Mouse (Mus musculus) embryonic fibroblast, embryonic 13.5 days (primary cell): ENCODE measurements around the gene Psmc2. TPM values are rescaled to one million over a fixed set of nuclear protein-coding genes. Genes with fewer than 3 reads are reported as not detected.

Source experiments
- H3K27ac ChIP-seq: 2 replicates; pipeline ENCODE4 v1.5.1; 2012; ENCODE audit warnings: low read length, control low read depth, inconsistent platforms; ENCODE audit not compliant: insufficient read depth
- H3K4me1 ChIP-seq: 2 replicates; pipeline ENCODE4 v1.6.1; 2011; ENCODE audit warnings: low read length; ENCODE audit not compliant: control insufficient read depth, insufficient read depth
- H3K4me3 ChIP-seq: 2 replicates; pipeline ENCODE4 v1.5.1; 2011; ENCODE audit warnings: mild to moderate bottlenecking, control low read depth, low read length; ENCODE audit not compliant: insufficient read depth
- CTCF ChIP-seq: IDR thresholded peaks from 2 replicates; pipeline ENCODE4 v1.5.1; 2011; ENCODE audit warnings: mild to moderate bottlenecking, control low read depth, low read length, moderate library complexity, borderline replicate concordance; ENCODE audit not compliant: insufficient read depth
- POLR2A ChIP-seq: IDR thresholded peaks from 2 replicates; pipeline ENCODE4 v1.6.1; 2011; ENCODE audit warnings: low read depth, mild to moderate bottlenecking, control low read depth, low read length, moderate library complexity
- polyA plus RNA-seq: library from polyadenylated mRNA; stranded (reverse); fragments of >200 nt; gene quantifications from 2 replicates; pipeline ENCODE4 v1.2.4, GENCODE M21; 2011; ENCODE audit warnings: low read depth; ENCODE audit not compliant: missing spikeins, insufficient read length

Psmc2 gene
- polyA plus RNA-seq, 1 experiment: 108 TPM

DNA sequence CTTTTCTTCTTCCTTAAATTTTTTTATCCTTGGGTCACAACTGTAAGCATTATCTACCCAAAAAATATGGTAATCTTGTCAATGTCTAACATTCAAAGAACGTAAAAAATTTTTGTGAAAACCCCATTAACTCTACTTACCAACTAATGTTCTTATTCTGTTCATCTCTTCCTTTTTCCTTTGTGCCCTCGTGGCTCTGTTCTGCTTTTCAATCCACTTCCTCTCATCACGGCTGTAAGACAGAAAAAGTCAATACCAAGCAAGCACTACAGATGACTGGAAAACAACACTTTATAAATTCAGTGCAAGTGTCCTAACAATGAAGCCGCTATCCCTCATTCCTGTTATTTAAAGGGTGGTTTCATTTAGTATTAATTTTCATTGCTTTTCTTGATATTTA is 16.6 kb upstream of the Psmc2 start:
- H3K4me1 ChIP-seq: no peaks in the 10 kb centered on the region
- TF ChIP-seq CTCF: no peak
- TF ChIP-seq POLR2A: no peak
- no peak overlapping the region for H3K4me3 ChIP-seq
- H3K27ac ChIP-seq: no peak overlapping the region

GRCm38 (mm10) chr5:21769841-21770240 is 15.2 kb upstream of the Psmc2 start:
- no peak overlapping the region for H3K4me3 ChIP-seq
- TF ChIP-seq POLR2A: no peak
- TF ChIP-seq CTCF: no peak
- no peaks in the 10 kb centered on the region for H3K4me1 ChIP-seq
- no peak overlapping the region for H3K27ac ChIP-seq

- Histone ChIP-seq H3K4me1 (no peaks in the 10 kb centered on the region), H3K4me3 (no peak overlapping the region), H3K27ac (no peak overlapping the region)
- TF ChIP-seq POLR2A (no peak), CTCF (no peak)
Observed at GRCm38 (mm10) chr5:21776491-21776890, 8.6 kb upstream of the Psmc2 start.

DNA sequence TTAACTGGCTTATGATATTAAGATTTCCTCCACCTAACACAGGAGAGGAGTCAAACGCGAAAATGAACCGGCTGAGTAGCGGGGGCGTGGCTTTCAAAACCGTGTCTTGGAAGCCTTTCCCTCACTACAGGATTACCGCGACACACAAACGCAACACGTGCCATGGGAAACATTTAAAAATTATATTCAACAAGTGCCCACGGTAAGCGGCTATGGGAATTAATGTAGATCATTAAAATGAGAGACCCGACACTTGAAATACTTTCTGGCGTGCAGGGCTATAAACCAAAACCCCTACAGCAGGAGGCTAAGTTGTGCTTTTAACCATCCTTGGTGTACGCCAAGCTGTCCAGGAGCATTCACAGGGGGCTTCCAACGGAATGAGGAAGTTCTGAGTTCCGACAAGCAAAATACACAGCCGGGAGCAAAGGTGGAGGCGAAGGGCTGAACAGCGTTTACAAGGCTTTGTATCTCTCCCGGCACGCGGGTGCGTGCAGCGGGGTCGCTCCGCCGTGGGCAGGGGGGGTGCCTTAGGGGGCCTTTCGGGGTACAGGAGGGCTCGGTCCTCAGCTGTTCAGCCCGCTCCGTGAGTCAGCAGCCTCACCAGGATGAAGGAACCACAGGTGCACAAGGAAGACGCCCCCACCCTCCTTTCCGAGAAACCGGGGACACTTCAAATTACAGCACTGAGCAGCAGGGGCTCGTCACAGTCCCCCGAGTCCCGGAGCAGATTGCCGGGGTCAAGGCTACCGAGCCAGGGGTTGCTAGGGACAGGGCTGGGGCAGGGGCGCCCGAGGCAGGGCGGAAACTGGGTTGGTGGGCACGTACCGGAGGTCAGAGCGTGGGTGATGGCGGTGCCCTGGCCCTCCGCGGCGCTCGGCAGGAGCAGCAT is 676 bp upstream of the Psmc2 start:
- Histone ChIP-seq H3K4me1 (peaks cover 3% of the 10 kb centered on the region; the same call in 1 of the 2 replicates), H3K27ac (no peak overlapping the region), H3K4me3 (peak overlapping the region; percentile 79)
- TF ChIP-seq POLR2A: no peak

GRCm38 (mm10) chr5:21785776-21786175 is 693 bp downstream of the Psmc2 start:
- Histone ChIP-seq H3K4me1 (peaks cover 3% of the 10 kb centered on the region; the same call in 1 of the 2 replicates), H3K27ac (no peak overlapping the region), H3K4me3 (no peak overlapping the region)
- TF ChIP-seq CTCF (no peak), POLR2A (no peak)

- H3K27ac ChIP-seq: peak overlapping the region; percentile 76
- H3K4me1 ChIP-seq: peaks cover 3% of the 10 kb centered on the region; the same call in 1 of the 2 replicates
- TF ChIP-seq CTCF (no peak), POLR2A (peak; percentile 76)
- H3K4me3 ChIP-seq: peak overlapping the region; percentile 99
Observed at GRCm38 (mm10) chr5:21786258-21787185, 1.4 kb downstream of the Psmc2 start.

DNA sequence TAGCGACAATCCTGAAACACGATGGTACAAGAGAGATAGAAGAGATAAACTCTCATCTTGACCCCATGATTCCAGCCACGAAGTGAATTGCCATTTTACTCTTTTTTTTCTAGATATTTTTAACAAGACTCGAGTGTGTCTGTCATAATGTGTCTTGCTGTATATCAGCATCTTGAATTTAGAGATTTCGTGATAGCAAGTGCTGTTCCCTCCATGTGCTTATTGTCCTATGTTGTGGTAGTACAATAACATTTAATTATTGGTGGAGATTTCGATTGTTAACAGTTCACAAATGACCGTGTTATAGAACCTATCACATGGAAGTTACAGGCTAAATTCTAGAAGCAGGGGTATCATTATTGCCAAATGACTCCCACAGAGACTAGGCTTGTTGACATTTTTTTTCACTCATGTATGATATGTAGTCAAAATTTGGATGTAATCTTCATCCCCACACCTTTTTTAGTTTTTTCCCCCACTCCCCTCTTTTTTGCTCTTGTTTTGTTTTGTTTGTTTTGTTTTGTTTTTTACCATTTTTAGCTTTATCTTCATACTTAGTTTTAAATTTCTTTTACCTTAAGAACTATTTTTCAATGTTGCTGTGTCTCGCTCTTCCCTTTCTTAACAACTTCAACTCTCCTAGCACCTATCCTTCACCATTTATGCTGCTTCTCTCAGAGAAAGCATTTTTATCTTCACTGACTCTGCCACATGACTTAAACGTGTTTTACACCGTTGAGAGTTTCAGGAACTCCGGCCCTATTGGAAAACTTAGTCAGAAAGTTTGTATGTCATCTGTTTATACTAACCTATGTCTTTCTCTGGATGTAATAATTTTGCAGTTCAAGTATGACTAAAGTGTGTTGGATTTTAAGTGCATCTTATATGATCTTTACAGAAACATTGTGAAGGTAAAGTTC is 2.4 kb downstream of the Psmc2 start:
- no peak for TF ChIP-seq CTCF
- no peak for TF ChIP-seq POLR2A
- H3K4me1 ChIP-seq: peaks cover 3% of the 10 kb centered on the region; the same call in 1 of the 2 replicates
- H3K27ac ChIP-seq: peak overlapping the region; percentile 74; the same call in 1 of the 2 replicates
- H3K4me3 ChIP-seq: peak overlapping the region; percentile 99

DNA sequence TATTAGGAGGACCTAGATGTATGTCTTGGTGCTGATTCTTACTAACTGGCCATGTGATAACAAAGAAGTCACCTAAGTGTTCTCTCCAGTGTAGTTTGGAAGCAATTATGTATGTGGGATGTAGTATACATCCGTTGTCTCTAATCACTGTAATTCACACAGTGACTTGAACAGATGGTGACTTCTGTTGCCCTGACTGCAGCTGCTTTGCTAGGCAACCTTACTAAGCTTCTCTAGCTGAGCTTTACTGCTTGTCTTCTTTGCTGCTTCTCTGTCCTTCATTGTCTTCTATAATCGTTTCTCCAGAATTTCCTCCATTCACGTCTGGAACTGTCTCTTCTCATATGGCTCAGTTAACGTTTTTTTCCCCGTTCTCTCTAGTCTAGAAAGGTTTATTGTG is 4.0 kb downstream of the Psmc2 start:
- no peak overlapping the region for H3K4me3 ChIP-seq
- no peak for TF ChIP-seq CTCF
- no peak for TF ChIP-seq POLR2A
- peaks cover 3% of the 10 kb centered on the region; the same call in 1 of the 2 replicates for H3K4me1 ChIP-seq
- H3K27ac ChIP-seq: no peak overlapping the region

GRCm38 (mm10) chr5:21792166-21792565 is 7.1 kb downstream of the Psmc2 start:
- peaks cover 3% of the 10 kb centered on the region; the same call in 1 of the 2 replicates for H3K4me1 ChIP-seq
- TF ChIP-seq POLR2A: no peak
- no peak for TF ChIP-seq CTCF
- no peak overlapping the region for H3K27ac ChIP-seq
- H3K4me3 ChIP-seq: no peak overlapping the region
